Mouse (Mus musculus): ENCODE results near the gene Auts2. TPM values are rescaled to one million over a fixed set of nuclear protein-coding genes. Genes with fewer than 3 reads are reported as not detected.

Auts2 gene
- total RNA-seq, 2 experiments from 2014 or later: 23.5 to 29.5 TPM

DNA sequence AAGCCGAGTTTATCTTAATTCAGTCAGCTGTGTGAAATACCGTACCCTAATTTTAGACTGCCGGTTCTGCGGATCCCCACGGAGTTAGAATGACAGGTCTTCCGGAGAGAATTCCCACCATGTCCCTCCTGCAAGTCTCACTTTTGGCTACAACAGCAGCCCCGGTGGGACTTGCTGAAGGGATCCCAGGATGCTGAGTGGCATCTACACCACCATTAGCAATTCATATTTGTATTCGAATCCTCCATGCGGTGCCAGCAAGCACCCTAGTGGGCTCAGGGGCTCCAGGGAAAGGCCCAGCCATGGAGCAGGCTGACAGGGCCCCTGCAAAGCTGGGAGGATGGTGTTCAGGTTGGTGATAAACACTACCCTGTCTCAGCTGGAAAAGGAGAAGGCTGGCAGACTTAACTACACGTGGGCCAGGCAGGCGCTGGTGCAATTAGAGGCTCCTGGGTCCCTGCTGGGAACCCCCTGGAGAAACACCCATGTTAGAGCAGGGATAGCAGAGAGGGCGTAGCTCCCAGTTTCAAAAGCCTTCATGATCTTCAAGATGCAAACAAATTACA, 775.4 kb downstream of the Auts2 start:
- DNase-seq (ENCODE audit: low spot score in 2 of 2): no peak

DNA sequence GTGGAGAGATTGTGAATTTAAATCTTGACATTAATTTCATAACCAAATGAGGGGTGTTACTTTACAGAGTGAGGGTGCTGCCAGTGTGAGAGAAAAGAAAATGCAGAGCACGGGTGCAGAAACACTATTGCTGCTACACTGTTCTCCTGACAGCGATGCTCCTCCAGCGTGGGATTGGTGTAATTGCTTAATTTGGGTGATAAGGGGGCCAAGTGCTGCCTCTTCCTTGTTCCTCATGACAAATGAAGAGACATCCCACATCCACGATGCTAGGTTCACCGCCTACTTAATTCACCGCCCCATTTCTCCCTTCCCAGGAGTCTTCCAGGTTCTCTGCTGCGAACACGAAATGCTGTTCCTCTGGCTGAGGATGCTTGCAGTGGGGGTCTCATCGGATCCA, 776.0 kb downstream of the Auts2 start:
- DNase-seq (ENCODE audit: low spot score in 2 of 2): no peak

DNA sequence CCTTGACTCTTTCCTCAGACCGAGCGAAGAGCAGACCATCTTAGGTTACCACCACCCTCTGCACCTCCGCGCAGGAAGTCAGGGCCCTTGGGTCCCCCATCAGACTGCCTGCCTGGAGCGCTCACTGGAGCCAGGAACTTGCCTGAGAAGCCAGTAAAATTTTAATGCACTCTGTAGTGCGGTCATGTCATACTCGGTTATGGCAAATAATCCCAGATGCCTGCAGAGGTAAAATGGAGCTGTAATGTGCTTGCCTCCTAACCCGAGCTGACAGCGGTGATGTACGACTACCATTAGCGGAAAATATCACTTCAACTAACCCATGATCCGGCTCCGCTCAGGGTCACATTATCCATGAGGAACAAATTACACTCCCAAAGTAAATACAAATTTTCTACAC, 783.7 kb downstream of the Auts2 start:
- no peak for DNase-seq (ENCODE audit: low spot score in 2 of 2)

DNA sequence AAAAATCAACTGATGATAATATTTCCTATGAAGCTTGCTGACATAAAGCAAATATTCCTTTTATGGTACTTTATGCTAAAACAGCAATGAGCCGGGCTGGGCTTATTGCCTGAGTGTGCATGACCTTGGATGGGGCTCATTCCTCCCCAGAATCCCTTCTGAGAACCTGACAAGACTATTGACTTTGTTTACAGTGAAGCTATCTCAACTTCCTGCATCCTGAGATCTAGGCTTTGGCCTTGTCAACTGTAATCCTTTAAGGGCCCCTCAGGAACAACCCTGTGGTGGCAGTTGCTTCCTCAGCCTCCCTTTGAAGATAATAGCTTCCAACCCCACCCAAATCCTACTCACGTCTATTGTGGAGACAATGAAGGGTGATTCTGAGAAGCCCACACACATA, 792.8 kb downstream of the Auts2 start:
- no peak for DNase-seq (ENCODE audit: low spot score in 2 of 2)

DNA sequence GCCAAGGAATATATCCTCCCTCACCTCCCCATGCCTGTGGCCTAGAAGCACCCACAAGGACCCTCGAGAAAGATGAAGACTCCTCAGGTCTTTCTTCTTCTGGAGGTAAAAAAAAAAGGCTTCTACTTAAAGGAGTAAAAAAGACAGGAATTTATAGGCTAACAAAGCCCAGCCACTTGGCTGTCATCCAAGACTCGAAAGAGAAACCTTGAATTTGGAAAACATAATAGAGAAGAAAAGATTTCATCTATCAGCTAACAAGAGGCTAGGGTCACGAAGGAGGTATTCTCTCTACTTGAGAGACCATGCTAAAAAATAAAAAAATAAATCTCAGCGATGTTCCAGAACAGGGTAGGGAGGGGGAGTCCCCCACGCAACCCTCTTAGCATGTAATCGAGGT, 793.9 kb downstream of the Auts2 start:
- DNase-seq (ENCODE audit: low spot score in 2 of 2): peak in 1 of 2 experiments; percentile 21

DNA sequence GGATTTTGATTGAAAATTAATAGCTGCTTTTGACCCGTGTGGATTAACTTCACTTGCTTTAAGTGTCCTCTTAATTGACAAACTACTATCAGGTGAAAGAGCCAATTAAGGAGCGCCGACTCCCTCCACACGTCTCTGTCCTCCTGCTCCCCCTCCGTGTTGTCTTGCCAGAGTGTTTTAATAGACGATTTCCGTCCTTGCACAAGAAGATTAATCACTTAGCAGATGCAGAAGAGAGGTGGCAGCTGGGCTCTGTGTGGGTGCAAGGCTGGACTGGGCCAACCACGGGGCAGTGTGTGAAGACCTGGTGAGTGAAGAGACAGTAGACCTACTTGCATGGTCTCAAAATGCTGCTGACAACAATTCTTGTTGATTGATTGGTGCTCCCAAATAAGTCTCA, 800.1 kb downstream of the Auts2 start:
- no peak for DNase-seq (ENCODE audit: low spot score in 2 of 2)

DNA sequence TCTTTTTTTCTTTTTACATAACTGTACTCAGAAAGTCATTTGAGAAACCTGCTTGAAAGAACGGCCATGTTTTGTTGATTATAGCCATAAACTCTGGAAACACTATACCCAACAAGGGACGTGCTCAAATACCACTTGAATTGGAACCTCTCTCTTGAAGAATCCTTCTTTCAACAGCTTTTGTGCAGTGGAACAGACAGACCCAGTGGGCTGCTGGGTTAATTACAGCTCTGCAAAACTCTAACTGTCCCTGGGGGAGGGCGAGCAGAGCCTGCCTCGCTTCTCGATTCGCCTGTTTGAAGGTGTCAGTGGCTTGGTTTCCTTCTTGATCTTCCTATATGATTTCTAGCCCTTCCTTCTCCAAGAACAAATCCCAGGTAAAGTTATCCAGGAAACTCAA, 805.7 kb downstream of the Auts2 start:
- no peak for DNase-seq (ENCODE audit: low spot score in 2 of 2)

DNA sequence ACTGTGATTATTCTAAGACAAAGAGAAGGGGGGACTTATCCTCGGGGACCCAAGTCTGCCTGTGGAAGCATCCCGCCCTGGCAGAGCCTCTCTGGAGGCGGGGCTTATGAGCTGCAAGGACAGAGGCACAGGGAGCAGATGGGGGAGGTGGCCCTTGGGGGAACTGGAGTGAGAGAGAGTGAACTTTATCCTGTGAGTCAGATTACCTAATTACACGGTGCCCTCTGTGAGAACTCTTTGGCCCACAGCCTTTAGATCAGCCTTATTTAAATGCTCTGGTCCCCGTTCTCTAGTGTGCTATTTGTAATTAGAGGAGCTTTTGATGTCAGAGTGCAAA, 809.9 kb downstream of the Auts2 start:
- peak; percentile 17 to 26 for DNase-seq (ENCODE audit: low spot score in 2 of 2)

DNA sequence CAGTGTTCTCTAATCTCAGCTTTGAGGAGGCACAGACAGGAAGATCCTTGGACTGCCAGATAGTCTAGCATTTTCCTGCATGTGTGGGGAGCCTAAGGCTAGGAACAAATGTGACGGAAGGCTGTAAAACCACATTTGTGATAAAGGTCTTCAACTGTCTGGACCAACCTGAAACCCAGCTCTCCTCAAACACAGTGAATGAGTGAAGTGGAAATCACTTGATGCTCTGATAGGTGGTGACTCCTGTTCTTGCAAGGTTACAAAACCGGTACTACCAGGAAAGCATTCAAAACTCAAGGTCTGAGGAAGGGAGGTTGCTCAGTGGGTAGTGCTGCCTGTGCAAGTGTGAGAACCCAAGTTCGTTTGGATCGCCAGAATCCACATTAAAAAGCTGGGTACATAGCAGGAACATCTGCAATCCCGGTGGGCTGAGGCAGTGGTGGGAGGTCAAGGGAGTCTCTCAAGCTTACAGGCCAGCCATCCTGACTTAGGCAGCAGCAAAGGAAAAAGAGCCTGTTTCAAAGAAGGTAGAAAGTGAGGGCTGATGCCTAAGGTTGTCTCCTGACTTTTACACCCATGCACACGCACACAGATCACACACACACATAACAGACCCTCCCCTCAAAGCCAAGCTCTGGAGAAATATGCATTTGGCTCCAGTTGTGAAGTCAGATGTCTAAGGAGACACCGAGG, 810.4 kb downstream of the Auts2 start:
- no peak for DNase-seq (ENCODE audit: low spot score in 2 of 2)

DNA sequence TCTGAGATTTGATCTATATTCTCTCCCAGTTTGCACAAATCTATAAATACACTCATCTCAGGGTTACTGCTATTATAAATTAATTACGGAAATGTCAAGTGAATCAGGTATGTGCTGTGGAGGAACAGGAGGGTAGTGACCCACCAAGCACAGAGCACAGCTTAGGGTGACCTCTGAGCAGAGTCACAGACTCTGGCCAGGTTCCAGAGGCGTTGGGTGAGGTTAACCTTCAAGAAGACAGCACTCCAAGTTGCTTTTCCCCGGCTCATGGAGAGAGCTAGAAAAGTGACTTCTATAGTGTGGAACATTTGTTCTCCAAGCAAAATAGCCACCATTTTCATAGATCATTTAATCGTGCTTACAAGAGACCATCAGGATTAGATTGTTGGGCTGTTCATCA, 813.7 kb downstream of the Auts2 start:
- peak; percentile 31 to 36 for DNase-seq (ENCODE audit: low spot score in 2 of 2)

DNA sequence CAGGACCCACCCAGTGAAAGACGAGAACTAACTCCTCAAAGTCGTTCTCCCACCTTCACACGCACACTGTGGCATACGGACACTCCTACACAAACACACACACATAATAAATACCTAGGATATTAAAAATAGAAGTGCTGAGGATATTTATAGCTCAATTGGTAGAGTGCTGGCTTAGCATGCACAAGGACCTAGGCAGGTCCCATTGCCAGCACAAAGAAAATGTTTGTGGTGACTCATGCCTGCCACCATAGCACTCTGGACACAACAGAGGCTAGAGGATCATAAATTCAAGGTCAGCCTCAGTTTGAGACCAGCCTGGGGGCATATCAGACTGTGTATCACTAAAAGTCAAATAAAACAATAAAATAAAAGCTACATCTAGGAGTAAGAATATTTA, 815.2 kb downstream of the Auts2 start:
- no peak for DNase-seq (ENCODE audit: low spot score in 2 of 2)

DNA sequence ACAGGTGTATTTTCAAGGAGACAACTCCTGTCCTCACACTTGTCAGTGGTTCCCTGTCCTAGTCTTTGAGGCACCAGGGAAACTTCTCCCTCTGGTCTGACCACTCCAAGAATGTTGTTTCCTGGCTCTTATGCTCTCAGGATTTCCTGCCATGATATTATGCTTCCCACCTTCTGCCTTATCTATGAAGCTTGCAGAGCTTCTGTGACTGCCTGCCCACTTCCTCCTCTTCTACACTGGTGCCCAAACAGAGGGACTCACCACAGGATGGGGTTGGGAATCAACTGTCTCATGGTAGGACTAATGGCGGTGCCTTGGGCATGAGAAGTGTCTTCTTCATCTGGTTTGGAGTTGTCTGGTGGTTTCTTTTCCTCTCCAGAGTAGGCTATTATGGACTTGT, 818.6 kb downstream of the Auts2 start:
- DNase-seq (ENCODE audit: low spot score in 2 of 2): no peak

DNA sequence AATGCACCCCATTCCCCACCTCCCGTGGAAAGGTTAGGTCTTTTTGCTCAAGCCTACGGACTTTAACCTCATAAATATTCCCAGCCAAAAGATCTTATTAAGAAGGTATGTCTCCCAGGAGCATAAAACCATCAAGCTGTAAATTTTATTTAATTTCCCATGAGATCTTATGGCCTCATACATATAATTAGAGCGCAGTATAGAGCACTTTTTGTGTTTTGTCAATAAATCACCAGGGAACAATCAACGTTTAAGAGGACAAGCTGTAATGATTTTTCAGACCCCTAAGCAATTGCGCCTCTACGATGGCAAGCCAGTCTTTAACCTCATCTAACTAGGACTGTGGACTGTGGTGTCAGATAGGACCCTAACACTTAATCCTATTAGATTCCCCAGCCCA, 820.4 kb downstream of the Auts2 start:
- no peak for DNase-seq (ENCODE audit: low spot score in 2 of 2)

DNA sequence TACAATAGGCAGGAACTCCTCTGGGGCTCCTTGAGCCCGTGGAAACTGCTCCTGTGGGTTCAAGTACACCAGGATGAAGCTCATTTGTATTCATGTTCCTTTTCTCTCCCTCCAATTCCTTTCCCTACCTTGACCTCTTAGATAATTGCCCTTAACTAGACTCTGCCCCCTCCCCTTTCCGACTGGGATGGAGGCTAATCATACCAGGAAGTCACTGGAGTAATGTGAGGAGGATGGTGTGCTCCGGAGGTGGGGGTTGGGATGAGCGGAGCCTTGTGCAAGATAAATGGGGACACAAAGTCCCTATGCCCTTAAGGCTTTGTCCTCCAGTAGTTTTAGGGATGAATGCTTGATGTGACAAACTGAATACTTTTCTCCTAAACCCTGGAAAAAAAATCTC, 820.8 kb downstream of the Auts2 start:
- DNase-seq (ENCODE audit: low spot score in 2 of 2): no peak

DNA sequence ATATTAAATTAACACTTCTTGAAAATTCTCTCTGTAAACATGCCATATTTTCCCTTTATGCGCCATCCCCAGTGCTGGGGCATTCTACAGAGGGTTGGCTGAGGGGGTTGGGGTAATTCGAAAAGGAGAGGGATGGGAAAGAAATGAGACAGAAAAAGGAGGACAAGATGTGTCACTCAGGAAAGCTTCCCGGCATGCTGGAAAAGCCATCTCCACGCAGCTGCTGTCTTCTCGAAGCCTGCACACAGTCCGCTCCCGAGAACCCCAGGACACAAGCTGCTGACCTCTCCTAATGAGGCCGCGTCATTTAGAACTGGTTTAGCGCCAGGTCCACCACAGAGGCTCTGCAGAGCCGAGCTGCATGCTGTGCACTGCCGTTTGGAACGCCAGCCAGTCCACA, 825.1 kb downstream of the Auts2 start:
- DNase-seq (ENCODE audit: low spot score in 2 of 2): no peak

DNA sequence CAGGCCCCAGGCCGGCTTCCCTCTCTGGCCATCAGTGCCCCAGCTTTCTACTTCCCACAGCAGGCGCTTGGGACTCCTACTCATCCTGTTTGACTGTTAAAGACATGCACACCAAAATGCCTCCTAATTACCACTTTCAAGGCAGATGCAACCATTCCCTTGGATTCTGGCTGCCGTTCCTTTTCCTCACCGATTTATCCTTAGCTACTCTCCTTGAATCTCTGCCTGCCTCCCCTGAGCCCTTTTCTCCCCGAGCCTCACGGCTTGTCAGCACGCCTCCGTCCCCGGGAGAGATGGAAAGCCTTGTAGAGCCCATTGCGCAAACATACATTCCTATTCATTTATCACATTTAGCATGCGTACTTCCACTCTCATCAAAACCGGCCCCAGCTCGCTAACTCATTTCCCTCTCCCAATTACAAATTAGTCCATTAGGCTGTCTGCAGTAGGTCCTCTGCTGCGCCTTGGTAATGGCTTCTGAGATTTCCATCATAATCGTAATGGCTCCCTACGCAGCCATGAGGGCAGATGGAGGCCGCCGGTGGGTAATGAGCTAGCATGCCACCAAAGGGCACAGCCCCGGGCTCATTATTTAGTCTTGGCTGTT, 825.7 kb downstream of the Auts2 start:
- DNase-seq (ENCODE audit: low spot score in 2 of 2): no peak

DNA sequence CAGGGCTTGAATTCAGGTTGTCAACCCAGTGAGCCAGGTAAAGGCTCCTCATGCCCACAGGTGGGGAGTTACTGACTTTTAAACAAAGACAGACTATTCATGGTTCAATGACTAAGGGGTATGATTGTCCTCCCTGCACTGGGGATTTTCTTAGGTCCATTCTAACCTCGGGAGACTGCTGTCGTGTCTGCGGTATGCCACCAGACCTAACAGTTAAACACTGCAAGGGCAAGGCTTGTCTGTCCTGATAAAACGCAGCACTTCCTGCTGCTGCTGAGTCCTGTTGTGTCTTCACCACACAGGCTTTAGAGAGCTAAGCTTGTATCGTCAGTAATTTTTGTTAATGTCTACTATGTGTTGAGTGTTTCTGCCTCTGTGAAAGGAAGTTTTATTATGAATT, 828.2 kb downstream of the Auts2 start:
- no peak for DNase-seq (ENCODE audit: low spot score in 2 of 2)

DNA sequence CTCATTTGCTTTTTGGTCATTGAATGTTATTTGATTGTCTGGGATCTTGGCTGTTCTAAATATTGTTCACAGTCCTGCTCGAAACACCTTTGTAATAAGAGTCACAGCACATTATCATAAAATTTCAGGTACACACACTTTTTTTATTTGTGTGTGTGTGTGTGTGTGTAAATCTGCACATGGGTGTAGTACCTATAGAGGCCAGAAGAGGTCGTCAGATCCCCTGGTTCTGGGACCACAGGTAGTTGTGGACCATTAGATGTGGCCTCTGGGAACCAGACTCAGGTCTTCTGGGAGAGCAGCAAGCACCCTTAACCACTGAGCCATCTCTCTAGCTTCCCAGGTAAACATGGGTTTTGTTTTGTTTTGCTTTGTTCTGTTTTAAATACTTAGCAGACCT, 830.7 kb downstream of the Auts2 start:
- no peak for DNase-seq (ENCODE audit: low spot score in 2 of 2)

DNA sequence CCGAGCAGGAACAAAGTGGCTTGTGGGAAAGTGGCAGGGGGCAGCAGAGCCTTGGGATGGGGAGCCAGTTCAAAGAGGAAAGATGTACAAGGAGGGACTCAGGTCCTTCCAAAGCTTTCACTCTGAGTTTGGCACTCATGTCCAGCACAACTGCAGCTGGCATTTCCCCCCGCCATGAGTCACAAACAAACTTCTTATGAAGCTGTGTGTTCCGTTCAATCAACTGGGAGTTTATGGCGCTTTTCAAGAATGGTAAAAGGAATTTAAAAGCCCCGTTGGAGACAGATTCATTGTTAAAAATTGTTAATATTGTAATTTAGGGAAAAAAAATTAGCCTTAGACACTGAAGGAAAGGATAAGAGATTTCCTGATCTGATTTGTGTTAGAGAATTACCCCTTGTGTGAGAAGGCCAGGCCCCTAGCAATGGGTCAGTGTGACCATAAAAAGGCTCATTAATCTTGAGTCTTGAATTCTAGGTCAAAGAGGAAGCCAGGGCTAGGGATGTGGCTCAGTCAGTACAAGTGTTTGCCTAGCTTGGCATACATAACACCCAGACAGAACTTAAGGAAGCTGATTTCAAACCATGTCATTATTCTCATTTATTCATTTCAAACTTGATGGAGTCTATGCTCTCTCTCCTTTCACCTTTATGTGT, 831.5 kb downstream of the Auts2 start:
- no peak for DNase-seq (ENCODE audit: low spot score in 2 of 2)

DNA sequence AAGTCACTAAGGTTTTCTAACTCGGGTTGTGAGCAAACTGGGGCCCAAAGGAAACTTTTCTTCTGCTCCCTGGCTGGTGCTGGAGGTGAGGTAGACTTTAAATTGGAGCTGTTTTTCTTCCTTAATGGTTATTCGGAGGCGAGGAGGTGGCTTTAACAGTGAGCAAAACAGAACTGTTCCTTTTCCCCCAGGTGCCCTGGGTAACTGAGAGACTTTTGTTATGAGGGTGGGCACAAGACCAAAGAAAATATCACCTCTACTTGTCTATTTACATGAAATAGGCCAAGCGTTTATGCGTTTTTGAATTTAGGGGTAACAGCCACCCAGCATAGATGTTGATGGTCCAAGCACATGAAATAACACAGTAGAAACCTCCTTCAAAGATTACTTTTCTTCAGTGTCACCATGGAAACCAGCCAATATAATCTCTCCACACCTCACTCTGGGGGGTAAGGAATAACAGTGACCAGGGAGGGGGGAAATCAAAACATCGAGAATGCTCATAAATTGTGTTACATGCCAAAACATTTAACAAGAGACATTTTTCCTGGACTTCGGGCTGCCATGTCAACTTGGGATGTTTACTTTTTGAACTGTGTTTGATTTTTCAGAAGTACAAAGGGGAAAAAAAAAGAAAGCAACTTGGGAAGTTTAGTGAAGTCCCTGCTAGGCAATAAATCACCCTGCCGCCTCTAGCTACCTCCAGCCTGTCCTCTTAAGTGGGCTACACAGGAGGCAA, 832.2 kb downstream of the Auts2 start:
- no peak for DNase-seq (ENCODE audit: low spot score in 2 of 2)

DNA sequence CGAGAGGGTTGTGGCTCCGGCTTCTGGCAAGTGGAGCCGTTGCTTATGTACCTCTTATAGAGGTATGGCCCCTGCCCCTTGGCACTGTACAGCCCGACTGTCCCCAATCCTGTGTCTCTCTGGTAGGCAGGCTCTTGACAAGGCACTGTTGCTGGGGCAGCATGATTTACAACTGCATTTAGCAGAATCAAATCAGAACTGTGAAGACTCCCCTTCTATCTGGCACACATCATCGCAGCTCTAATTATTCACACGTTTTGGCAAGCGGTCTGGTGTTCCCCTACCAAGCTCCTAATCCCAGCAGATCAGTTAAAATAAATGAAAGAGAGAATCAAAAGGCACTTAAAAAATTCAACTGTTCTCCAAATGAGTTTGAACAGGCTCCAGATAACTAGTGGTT, 835.7 kb downstream of the Auts2 start:
- no peak for DNase-seq (ENCODE audit: low spot score in 2 of 2)

DNA sequence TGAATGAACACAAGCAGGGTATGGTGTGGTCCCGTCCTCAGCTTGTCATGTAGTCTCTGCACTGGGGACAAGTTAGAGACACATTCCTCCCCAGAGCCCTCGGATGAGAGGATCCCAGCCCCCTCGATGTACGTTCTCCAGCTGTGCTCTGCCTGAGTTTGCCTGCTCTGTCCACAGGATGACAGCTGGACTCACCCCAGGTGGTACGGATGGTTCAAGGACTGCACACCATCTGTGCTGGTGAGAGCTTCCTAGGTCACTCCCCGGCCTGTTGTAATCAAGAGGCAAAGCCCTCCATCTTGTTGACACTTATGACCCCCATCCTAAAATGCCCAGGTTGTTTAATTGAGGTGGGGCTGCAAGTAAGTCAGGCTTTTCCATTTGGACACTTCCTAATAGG, 839.4 kb downstream of the Auts2 start:
- DNase-seq (ENCODE audit: low spot score in 2 of 2): no peak

Measured in adrenal gland, adult 18-20 months (tissue).